Mouse (Mus musculus) liver, postnatal 0 days (tissue): Measurements from ENCODE around the gene Gpr68. TPM values are rescaled to one million over a fixed set of nuclear protein-coding genes. Genes with fewer than 3 reads are reported as not detected.
A peak's percentile ranks its signal among the peaks of the same experiment; 100 is the strongest.

ENCODE experiments used
- ATAC-seq: fragments of 200-750 bp; cut with Nextera tagmentation; 2 replicates; pipeline ENCODE4 v1.8.0; 2017; ENCODE audit warnings: mild to moderate bottlenecking, moderate library complexity
- DNase-seq: peaks from one replicate; pipeline ENCODE4 v3.0.0-alpha.2; 2016
- H3K27ac ChIP-seq: fragments of 300-500 bp; sonication (generic); 2 replicates; pipeline ENCODE4 v1.5.1; 2014; ENCODE audit warnings: antibody characterized with exemption, moderate library complexity, mild to moderate bottlenecking, low read depth
- H3K27me3 ChIP-seq: fragments of 300-500 bp; sonication (generic); 2 replicates; pipeline ENCODE4 v1.6.1; 2014; ENCODE audit warnings: low read length, control low read depth, mixed read lengths; ENCODE audit not compliant: insufficient read depth
- H3K36me3 ChIP-seq: fragments of 300-500 bp; sonication (generic); replicated peaks from 2 replicates; pipeline ENCODE4 v1.6.1; 2014; ENCODE audit warnings: mild to moderate bottlenecking, control low read depth, low read length, moderate library complexity, mixed read lengths; ENCODE audit not compliant: insufficient read depth
- H3K4me1 ChIP-seq: fragments of 300-500 bp; sonication (generic); 2 replicates; pipeline ENCODE4 v1.6.1; 2014; ENCODE audit warnings: antibody characterized with exemption, mild to moderate bottlenecking, control low read depth; ENCODE audit not compliant: insufficient read depth
- H3K4me2 ChIP-seq: fragments of 300-500 bp; sonication (generic); 2 replicates; pipeline ENCODE4 v1.6.1; 2014; ENCODE audit warnings: low read depth, mild to moderate bottlenecking, low read length, moderate library complexity, mixed read lengths
- H3K4me3 ChIP-seq: fragments of 300-500 bp; sonication (generic); 2 replicates; pipeline ENCODE4 v1.5.1; 2014; ENCODE audit warnings: low read depth, low read length
- H3K9ac ChIP-seq: fragments of 300-500 bp; sonication (generic); replicated peaks from 2 replicates; pipeline ENCODE4 v1.6.1; 2014; ENCODE audit warnings: mild to moderate bottlenecking, moderate library complexity
- H3K9me3 ChIP-seq: fragments of 300-500 bp; sonication (generic); 2 replicates; pipeline ENCODE4 v1.6.1; 2016; ENCODE audit warnings: mild to moderate bottlenecking, control low read depth, low read length, mixed read lengths
- CTCF ChIP-seq: sonication (generic); IDR thresholded peaks from 2 replicates; pipeline ENCODE4 v1.5.1; 2016; ENCODE audit warnings: antibody characterized with exemption, low read depth
- EP300 ChIP-seq: IDR thresholded peaks from 2 replicates; pipeline ENCODE4 v1.6.1; 2016; ENCODE audit warnings: antibody characterized with exemption, low read depth, mild to moderate bottlenecking
- WGBS: fragments of 180-500 bp; shearing (Covaris S2); extraction: QIAGEN DNeasy Blood & Tissue Kit; methylation state at CpG from one replicate; pipeline ENCODE4 v1.1.7; 2014; ENCODE audit not compliant: insufficient replicate concordance; 5-methylcytosine and 5-hydroxymethylcytosine counted together
- polyA plus RNA-seq: library from polyadenylated mRNA; unstranded; fragments of >200 nt; fragmentation: Nextera tagmentation; extraction: Ambion mirVana; gene quantifications from 2 replicates; pipeline ENCODE4 v1.2.1, GENCODE M21; 2015

The Gpr68 gene
- polyA plus RNA-seq, 1 experiment from 2014 or later: 0.33 TPM

- Histone ChIP-seq H3K4me1 (no peaks in the 10 kb centered on the region), H3K9ac (no peak overlapping the region), H3K4me3 (no peak overlapping the region), H3K4me2 (no peak overlapping the region), H3K36me3 (no peaks in the 10 kb centered on the region), H3K9me3 (no peaks in the 10 kb centered on the region), H3K27me3 (no peaks in the 10 kb centered on the region), H3K27ac (no peak overlapping the region)
- DNase-seq (no peak), ATAC-seq (no peak)
- TF ChIP-seq EP300 (no peak), CTCF (no peak)
- 82% methylated on average over 7 of the region's 7 CpGs for WGBS
Observed at GRCm38 (mm10) chr12:100844546-100844945, 63.5 kb downstream of the Gpr68 start.

- no peaks in the 10 kb centered on the region for H3K27me3 ChIP-seq
- H3K4me2 ChIP-seq: no peak overlapping the region
- TF ChIP-seq CTCF: no peak
- no peak for TF ChIP-seq EP300
- 64% methylated on average over 4 of the region's 4 CpGs for WGBS
- H3K4me3 ChIP-seq: no peak overlapping the region
- no peaks in the 10 kb centered on the region for H3K9me3 ChIP-seq
- no peaks in the 10 kb centered on the region for H3K4me1 ChIP-seq
- no peaks in the 10 kb centered on the region for H3K36me3 ChIP-seq
- no peak overlapping the region for H3K9ac ChIP-seq
- ATAC-seq (no peak), DNase-seq (no peak)
- H3K27ac ChIP-seq: no peak overlapping the region
Observed at GRCm38 (mm10) chr12:100843171-100843570, 64.8 kb downstream of the Gpr68 start.

GRCm38 (mm10) chr12:100841211-100841792 is 66.7 kb downstream of the Gpr68 start:
- ATAC-seq (0 out of 2 replicates have a peak, but pooled peaks have one; percentile 45), DNase-seq (peak; percentile 82)
- no peaks in the 10 kb centered on the region for H3K27me3 ChIP-seq
- no peak overlapping the region for H3K4me2 ChIP-seq
- no peaks in the 10 kb centered on the region for H3K36me3 ChIP-seq
- no peak overlapping the region for H3K27ac ChIP-seq
- no peak overlapping the region for H3K4me3 ChIP-seq
- WGBS: 14% methylated on average over 3 of the region's 3 CpGs
- H3K9me3 ChIP-seq: no peaks in the 10 kb centered on the region
- TF ChIP-seq EP300 (no peak), CTCF (peak; percentile 97)
- H3K4me1 ChIP-seq: no peaks in the 10 kb centered on the region
- H3K9ac ChIP-seq: no peak overlapping the region

- Histone ChIP-seq H3K27ac (no peak overlapping the region), H3K4me2 (no peak overlapping the region), H3K4me3 (no peak overlapping the region), H3K9ac (no peak overlapping the region), H3K27me3 (no peaks in the 10 kb centered on the region), H3K36me3 (no peaks in the 10 kb centered on the region), H3K4me1 (no peaks in the 10 kb centered on the region), H3K9me3 (no peaks in the 10 kb centered on the region)
- 82% methylated on average over 6 of the region's 6 CpGs for WGBS
- no peak for DNase-seq
- TF ChIP-seq CTCF (no peak), EP300 (no peak)
- ATAC-seq: no peak
Observed at GRCm38 (mm10) chr12:100839926-100840325, 68.1 kb downstream of the Gpr68 start.

- Histone ChIP-seq H3K9ac (no peak overlapping the region), H3K4me2 (no peak overlapping the region), H3K4me1 (no peaks in the 10 kb centered on the region), H3K9me3 (no peaks in the 10 kb centered on the region), H3K27ac (no peak overlapping the region), H3K4me3 (no peak overlapping the region), H3K36me3 (no peaks in the 10 kb centered on the region), H3K27me3 (no peaks in the 10 kb centered on the region)
- ATAC-seq: peak; percentile 59
- WGBS: 14% methylated on average over 8 of the region's 8 CpGs
- TF ChIP-seq CTCF (no peak), EP300 (0 out of 2 replicates have a peak, but pooled peaks have one; percentile 6)
- DNase-seq: peak; percentile 26
Observed at GRCm38 (mm10) chr12:100839079-100839600, 68.9 kb downstream of the Gpr68 start.

GRCm38 (mm10) chr12:100837208-100837607 is 70.8 kb downstream of the Gpr68 start:
- Histone ChIP-seq H3K4me1 (no peaks in the 10 kb centered on the region), H3K4me2 (peak overlapping the region; percentile 24; the same call in 1 of the 2 replicates), H3K27ac (peak overlapping the region; percentile 57), H3K36me3 (no peaks in the 10 kb centered on the region), H3K9ac (no peak overlapping the region), H3K4me3 (no peak overlapping the region), H3K27me3 (no peaks in the 10 kb centered on the region), H3K9me3 (no peaks in the 10 kb centered on the region)
- ATAC-seq: no peak
- no peak for TF ChIP-seq CTCF
- TF ChIP-seq EP300: no peak
- DNase-seq: no peak
- 40% methylated on average over 3 of the region's 3 CpGs for WGBS
